Mouse (Mus musculus) T-helper 1 cell (primary cell): ENCODE results near the gene Wdtc1.

Experiments
- in situ Hi-C: fragments of 300-600 bp; cut with MboI, MseI; formaldehyde crosslinking; loops from one replicate; pipeline ENCODE4 v1.15.1; 2025; ENCODE audit warnings: high pct_unique_total_duplicates

Gene Wdtc1

GRCm38 (mm10) chr4:133375812-133376577, 22.7 kb upstream of the Wdtc1 start:
- in situ Hi-C loops: no loop called here

GRCm38 (mm10) chr4:133374011-133374410, 20.7 kb upstream of the Wdtc1 start:
- in situ Hi-C loops: no loop called here

GRCm38 (mm10) chr4:133372278-133372665, 19.0 kb upstream of the Wdtc1 start:
- in situ Hi-C loops: no loop called here

- in situ Hi-C loops: no loop called here
These were observed 18.5 kb upstream of the Wdtc1 start for GRCm38 (mm10) chr4:133371621-133372277.

DNA sequence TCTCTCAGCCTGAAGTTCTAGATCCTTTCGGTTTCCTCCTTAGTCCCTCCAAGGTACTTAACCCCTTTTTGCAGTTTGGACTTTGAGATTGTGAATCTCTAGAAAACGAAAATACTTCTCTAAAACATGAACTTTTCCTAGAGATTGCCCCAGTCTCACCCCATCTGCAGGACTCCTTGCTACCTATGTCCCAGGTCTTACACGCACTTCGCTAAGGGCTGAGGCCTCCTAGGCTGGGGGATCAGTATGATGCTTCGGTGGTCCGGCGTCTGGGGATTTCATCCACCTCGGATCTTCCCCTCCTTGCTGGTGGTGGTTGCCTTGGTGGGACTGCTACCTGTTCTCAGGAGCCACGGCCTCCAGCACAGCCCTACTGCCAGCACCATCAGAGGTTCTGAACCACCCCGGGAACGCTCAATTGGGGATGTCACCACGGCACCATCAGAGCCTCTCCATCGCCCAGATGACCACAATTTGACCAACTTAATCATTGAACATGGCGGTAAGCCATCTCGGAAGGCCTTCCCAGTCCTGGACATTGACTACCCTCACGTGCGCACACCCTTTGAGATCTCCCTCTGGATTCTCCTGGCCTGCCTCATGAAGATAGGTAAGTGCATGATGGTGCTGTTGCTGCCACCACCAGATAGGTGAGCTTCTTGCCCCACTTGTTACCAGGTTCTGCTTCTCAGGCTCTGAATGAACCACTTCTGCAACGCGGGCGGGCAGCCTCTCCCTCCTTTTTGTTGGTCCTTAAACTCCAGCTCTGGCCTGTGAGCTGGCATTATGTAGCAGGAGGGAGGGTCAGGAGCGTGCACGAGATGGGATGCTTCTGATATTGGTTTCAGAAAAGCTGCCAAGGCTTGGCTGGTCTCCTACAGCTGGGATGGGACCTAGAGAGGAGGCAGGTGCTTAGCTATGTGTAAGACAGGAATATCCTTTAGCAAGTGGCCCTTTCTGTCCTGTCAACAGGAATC, 17.3 kb upstream of the Wdtc1 start:
- in situ Hi-C loops: no loop called here

DNA sequence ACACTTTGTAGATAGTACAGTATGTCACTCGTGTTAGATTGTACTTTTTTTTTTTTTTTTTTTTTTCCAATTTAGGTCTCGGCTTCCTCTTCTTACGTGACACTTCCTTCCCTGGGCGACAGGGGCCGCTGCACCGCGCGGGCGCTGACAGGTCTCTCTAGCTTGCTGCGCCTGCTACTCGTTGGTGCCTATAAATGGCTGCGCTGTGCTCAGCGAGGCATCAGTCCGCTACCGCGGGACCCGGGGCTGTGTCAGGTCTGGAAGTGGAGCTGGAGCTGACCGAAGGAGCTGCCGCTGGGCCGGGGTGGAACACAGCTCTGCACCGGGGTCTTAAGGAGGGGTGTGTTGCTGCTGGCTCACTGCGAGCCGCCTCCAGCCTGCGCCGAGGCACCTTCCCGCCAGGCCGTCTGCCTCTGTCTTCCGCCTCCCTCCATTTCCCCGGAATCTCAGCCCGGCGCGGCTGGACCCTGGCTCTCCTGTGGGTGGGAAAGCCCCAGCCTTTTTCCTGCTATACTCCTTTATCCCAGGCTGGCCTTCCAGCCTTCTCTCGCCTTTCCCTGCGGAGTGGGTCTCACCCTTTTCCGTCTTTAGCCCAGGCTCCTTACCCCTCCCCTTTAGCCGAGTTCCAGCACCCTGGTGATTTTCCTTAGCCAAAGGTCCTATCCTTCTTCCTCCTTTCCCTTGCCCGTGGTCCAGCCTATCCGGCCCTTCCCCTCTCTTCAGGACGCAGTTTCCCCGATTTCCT, 16.4 kb upstream of the Wdtc1 start, which contains the start of gene Slc9a1:
Gene Slc9a1, plus strand, starts transcription at position 154 of the 745 bp plus-strand sequence.
- in situ Hi-C loops: no loop called here

GRCm38 (mm10) chr4:133354641-133355040, 1.4 kb upstream of the Wdtc1 start:
- in situ Hi-C loops: no loop called here

DNA sequence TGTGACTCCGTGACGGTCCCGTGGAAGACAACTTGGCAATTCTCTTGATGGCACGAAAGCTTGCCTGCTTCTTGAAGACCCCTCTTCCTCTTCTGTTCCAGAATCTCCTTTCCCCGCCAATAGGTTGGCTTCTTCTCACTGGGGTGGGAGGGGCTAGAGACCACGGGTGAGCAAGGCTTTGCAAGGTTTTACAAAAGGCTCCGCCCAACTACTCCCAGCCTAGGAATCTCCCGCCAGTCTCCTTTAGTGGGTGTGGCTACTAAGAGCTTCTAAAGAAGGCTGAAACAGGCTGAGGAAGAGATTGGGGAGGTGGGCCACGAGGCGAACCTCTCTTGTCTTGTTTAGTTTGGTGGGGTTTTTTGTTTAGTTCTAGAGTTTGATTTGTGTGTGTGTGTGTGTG, 484 bp downstream of the Wdtc1 start:
- in situ Hi-C loops: no loop called here

DNA sequence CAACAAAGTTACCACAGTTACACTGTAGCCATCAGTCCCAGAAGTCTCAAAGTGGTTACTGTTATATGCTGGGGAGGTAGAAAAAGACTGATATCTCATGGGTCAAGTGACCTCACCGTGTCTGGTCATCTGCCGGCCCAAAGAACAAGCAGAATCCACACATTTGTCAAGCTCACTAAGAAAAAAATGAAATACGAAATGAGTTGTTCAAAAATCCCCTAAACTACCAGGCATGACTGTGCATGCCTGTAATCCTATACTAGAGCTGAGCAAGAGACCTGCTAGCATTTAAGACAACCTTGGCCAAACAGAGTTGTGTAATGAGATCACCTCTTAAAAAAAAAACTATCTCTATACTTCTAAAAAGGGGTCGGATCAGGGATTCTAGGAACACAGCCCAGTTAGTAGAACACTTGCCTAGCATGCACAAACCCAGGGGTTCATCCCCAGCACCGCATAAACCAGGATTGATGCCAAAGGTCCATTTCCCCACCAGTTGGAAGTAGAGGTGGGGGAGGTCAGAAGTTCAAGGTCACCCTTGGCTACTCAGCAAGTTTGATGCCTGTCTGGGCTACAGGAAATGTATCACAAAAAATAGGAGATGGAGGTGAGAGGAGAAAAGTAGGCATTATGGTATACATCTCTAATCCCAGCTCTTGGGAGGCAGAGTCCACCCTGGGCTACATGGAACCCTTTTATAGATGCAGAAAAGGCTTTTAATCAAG, 5.1 kb downstream of the Wdtc1 start:
- in situ Hi-C loops: no loop called here

- in situ Hi-C loops: no loop called here
These were observed 5.7 kb downstream of the Wdtc1 start for GRCm38 (mm10) chr4:133347624-133348023.

DNA sequence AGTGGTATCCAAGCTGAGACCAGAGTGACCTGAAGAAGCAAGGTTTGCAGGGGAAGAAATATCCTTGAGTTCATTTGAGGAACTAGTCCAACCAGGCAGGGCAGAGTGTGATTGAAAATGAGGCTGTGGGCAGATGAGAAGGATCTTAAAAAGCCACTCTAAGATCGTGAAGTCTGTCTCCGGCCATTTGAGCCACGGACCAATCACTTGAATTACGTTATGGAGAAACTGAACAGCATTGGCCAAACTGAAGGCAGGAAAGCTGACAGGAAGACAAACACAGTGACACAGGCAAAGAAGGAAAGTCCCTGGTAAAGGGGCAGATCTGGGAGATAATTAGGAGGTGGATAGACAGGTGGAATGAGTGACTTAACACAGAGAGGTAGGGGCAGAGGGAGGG, 6.7 kb downstream of the Wdtc1 start:
- in situ Hi-C loops: no loop called here

- in situ Hi-C loops: no loop called here
These were observed 7.6 kb downstream of the Wdtc1 start for GRCm38 (mm10) chr4:133345702-133346101.

DNA sequence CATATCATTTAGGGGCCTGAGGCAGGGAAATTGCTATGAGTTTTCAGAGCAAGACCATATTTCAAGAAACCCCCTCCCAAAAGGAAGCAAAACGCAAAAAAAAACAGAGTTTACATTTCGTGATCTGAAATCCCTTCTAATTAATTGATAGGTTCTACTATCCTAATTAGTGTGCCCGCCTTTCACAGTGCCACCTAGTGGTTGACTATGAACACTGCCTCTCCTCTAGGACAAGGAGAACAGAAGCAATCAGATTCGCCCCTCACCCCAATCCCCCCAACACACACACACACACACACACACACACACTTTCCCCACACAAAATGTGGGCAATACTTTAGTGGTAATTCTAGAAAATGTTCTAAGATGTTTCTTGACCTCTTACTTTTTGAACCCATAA, 9.2 kb downstream of the Wdtc1 start:
- in situ Hi-C loops: no loop called here

DNA sequence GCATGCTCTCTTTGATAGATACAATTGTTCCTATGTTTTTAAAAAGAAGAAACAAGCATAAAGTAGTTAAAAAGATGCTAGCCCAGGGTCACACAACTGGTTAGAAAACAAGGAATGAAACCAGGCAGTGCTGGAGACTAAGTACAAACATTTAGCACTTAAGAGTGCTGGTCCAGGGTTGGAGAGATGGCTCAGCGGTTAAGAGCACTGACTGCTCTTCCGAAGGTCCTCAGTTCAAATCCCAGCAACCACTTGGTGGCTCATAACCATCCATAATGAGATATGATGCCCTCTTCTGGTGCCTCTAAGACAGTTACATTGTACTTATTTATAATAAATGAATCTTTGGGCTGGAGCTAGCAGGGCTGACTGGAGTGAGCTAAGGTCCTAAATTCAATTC, 13.1 kb downstream of the Wdtc1 start:
- in situ Hi-C loops: no loop called here

DNA sequence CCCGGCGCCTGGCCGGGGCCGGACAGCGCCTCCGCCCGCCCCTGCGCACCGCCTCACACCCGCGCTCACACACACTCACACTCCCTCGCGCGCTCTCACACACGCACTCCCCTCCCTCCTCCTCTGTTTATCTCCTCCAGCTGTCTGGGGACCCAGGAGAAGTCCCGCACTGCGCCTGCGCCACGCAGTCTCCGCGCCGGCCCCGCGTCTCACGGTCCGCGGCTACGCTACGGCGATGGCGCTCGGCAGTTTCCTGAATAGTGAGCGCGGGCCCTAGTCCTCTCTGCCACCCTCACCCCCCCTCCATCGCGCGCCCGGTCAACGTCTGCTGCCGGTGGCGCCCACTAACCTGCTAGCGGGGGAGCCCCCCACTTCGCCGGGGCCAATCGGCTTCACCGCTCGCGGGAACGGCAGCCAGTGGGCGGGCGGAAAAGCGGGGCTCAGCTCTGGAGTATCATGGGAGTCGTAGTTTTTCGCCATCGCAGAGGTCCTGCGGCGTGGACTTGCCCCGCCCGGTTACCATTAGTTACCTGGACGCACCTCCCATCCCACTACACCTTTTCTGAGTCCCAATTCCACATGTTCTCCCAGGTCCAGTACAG, 14.0 kb downstream of the Wdtc1 start:
- in situ Hi-C loops: no loop called here

GRCm38 (mm10) chr4:133338521-133339095, 14.7 kb downstream of the Wdtc1 start:
- in situ Hi-C loops: no loop called here

GRCm38 (mm10) chr4:133337833-133338520, 15.3 kb downstream of the Wdtc1 start:
- in situ Hi-C loops: no loop called here

DNA sequence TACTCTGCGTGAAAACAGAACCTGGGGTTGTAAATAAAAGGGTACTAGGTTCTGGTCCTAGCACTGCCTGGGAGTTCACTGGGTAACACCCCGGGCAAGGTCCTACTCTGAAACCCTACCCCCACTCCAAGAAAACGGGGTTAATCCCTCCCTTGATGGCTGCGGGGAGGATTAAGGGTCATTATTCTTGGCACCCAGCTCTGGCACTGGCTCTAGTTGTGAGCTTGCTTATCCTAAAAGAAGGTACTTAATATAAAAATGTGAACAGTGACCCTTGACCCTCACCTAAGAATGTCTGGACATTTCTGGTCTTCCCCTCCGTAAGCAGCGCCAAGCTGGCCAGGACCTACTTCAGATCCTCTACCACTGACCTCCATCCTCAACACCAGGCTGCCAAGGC, 20.0 kb downstream of the Wdtc1 start:
- in situ Hi-C loops: no loop called here

GRCm38 (mm10) chr4:133330296-133330695, 23.0 kb downstream of the Wdtc1 start:
- in situ Hi-C loops: no loop called here
